Mouse (Mus musculus) cerebellum, postnatal 4 days (tissue): Measurements from ENCODE around the gene Sertm1.
A peak's percentile ranks its signal among the peaks of the same experiment; 100 is the strongest.

Experiments used
- DNase-seq, 2 experiments: peaks; one replicate each; pipeline ENCODE4 v3.0.0; 2022; ENCODE audit warnings: low spot score in 2 of 2, mixed read lengths in 1 of 2

Sertm1 gene

GRCm38 (mm10) chr3:54915643-54916071, at the start of gene Sertm1:
Gene Sertm1 (minus strand): TSS chr3:54915887.
- peak; percentile 38 to 39 for DNase-seq

GRCm38 (mm10) chr3:54964948-54965506, 49.3 kb upstream of the Sertm1 start:
- no peak for DNase-seq

DNA sequence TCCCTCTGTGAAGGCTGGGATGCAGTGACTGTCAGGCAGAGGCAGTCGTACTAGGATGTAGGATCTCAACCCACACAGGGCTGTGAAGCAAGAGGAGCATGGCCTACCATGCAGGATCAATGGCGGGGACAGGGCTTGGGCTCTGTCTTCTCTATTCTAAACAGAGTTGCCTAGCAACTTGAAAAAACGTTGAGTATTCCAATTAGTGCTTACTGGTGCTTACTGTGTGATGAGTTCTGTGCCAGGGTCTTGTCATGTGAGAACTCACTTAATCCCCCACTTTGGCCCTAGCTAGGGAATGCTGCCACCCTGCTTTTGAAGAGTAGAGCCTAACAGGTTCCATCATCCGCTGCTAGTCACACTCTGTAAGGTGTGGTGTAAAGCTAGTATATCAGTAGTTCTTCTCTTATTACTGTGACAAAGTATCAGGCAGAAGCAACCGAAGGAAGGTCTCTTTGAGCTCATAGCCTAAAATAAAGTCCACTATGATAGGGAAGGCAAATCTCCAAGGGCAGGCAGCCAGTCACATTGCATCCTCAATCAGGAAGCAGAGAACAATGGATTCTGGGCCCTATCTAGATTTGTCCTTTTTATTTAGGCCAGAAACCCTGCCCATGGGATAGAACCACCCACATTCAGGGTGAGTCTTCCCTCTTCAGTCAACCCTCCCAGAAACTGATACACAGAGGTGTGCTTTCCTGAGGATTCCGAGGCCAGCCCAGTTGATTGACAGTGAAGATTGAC, 27.6 kb upstream of the Sertm1 start:
- no peak for DNase-seq

DNA sequence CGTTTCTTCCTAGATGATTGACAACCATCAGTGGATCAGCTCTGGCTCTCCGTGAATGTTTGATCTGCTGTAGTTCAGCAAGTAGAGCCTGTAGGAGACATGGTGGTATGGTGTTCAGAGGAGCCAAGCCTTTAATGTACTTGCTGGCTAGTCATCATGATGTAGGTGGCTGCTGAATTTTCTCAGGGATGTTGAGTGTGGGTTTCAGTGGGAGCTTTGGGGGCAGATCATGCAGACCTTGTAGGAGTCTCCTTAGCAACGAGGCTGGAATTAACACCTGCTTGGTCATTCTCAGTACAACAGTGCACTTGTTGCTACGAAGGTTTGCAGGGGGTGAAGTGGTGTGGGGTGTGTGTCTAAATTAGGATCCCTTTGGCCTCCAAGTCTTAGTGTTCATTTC, 18.8 kb upstream of the Sertm1 start:
- DNase-seq: no peak

- no peak for DNase-seq
Measured at GRCm38 (mm10) chr3:54932599-54932998, 16.9 kb upstream of the Sertm1 start.

- DNase-seq: no peak
Measured at GRCm38 (mm10) chr3:54920425-54920824, 4.7 kb upstream of the Sertm1 start.

GRCm38 (mm10) chr3:54914845-54915642, 643 bp downstream of the Sertm1 start:
- DNase-seq: no peak

- no peak for DNase-seq
Measured at GRCm38 (mm10) chr3:54908878-54909277, 6.8 kb downstream of the Sertm1 start.

DNA sequence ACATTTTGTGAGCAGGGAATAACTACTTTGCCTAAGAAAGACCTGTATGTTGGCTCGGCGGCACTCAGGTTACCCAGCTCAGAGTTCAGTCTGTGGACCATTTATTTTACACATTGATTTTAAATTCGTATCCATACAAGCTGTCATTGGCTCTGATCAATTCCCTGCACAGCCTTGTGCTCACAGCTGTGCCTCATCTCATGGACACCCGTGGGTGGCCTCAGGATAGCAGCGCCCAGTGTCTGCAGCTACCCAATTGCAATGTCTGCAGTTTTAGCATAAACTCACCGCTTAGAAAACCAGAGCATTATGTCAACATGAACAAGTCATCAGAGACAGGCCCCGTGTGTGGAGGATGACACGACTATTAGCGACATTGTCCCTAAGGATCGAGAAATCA, 17.7 kb downstream of the Sertm1 start:
- no peak for DNase-seq

DNA sequence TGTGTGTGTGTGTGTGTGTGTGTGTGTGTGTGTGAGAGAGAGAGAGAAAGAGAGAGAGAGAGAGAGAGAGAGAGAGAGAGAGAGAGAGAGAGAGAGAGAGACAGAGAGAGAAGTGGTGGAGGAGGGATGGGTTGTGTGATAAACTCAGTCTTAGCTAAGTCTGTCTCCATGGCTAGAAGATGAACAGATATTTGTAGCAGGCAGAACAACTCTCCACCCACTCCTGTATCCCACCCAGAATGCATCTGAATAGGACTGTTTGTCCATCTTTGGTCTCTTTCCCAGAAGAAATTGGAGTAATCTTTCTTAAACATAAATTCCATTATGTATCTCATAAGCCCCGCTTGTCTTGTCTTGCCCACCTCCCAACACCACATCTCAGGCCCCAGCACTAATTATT, 20.8 kb downstream of the Sertm1 start:
- DNase-seq: no peak

DNA sequence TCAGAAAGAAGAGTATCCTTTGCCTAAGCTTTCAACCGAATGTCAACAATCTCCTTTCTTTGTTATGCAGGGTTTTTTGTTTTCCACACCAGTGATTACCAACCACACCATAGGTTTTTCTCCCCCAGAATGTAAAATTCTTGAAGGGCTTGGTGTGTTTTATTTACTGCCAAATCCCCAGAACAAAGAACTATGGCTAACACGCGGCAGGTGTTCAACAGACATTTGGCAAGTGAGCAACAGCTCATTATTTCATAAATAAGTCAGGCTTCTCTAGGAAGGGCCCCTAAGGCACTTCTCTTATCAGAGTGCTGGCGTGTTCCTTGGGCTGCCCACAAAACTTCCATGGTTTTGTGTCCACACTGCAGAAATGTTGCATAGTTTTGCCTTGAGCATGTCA, 23.5 kb downstream of the Sertm1 start:
- DNase-seq: no peak

DNA sequence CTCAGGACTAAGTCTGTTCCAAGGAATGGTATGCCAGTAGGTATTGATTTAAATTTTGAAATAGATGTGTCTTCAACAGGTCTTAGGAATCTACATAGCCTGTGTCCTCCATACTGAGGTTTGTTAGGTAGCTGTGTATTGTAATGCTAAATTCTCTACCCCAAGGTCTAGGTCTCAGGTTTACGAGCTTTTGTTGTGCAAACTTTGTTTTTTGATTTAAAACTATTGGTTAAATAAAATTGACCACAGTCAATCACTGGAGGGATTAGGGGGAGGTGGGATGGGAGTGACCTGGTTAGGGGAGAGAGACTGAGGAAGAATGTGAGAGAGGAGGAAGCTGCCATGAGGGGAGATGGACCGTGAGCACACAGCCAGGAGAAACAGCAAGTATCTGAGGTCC, 29.2 kb downstream of the Sertm1 start:
- DNase-seq: no peak
